Mouse (Mus musculus) midbrain, embryonic 11.5 days (tissue): Measurements from ENCODE around the gene Fosl1. TPM values are rescaled to one million over a fixed set of nuclear protein-coding genes. Genes with fewer than 3 reads are reported as not detected.

Source experiments
- ATAC-seq: fragments of 200-750 bp; cut with Nextera tagmentation; 2 replicates; pipeline ENCODE4 v1.8.0; 2017; ENCODE audit warnings: moderate TSS enrichment, moderate library complexity; ENCODE audit not compliant: low FRiP score
- DNase-seq: peaks from one replicate; pipeline ENCODE4 v3.0.0; 2015; ENCODE audit warnings: low spot score; ENCODE audit errors: missing footprints
- H3K27ac ChIP-seq: fragments of 300-500 bp; sonication (generic); 2 replicates; pipeline ENCODE4 v1.5.1; 2014; ENCODE audit warnings: low read depth, low read length
- H3K27me3 ChIP-seq: fragments of 300-500 bp; sonication (generic); 2 replicates; pipeline ENCODE4 v1.6.1; 2014; ENCODE audit warnings: mild to moderate bottlenecking, low read length, moderate library complexity, mixed read lengths; ENCODE audit not compliant: control insufficient read depth, insufficient read depth
- H3K36me3 ChIP-seq: fragments of 300-500 bp; sonication (generic); 2 replicates; pipeline ENCODE4 v1.6.1; 2014; ENCODE audit warnings: mild to moderate bottlenecking, low read length, moderate library complexity, mixed read lengths; ENCODE audit not compliant: control insufficient read depth, insufficient read depth
- H3K4me1 ChIP-seq: fragments of 300-500 bp; sonication (generic); 2 replicates; pipeline ENCODE4 v1.6.1; 2014; ENCODE audit warnings: low read length; ENCODE audit not compliant: control insufficient read depth, insufficient read depth
- H3K4me2 ChIP-seq: fragments of 300-500 bp; sonication (generic); 2 replicates; pipeline ENCODE4 v1.6.1; 2014; ENCODE audit warnings: mild to moderate bottlenecking, moderate library complexity
- H3K4me3 ChIP-seq: fragments of 300-500 bp; sonication (generic); 2 replicates; pipeline ENCODE4 v1.5.1; 2014; ENCODE audit warnings: low read depth, low read length
- H3K9ac ChIP-seq: fragments of 300-500 bp; sonication (generic); 2 replicates; pipeline ENCODE4 v1.6.1; 2014; ENCODE audit warnings: low read length
- H3K9me3 ChIP-seq: fragments of 300-500 bp; sonication (generic); 2 replicates; pipeline ENCODE4 v1.6.1; 2016; ENCODE audit warnings: low read length; ENCODE audit not compliant: control insufficient read depth
- WGBS: fragments of 180-500 bp; shearing (Covaris S2); extraction: QIAGEN DNeasy Blood & Tissue Kit; methylation state at CpG from one replicate; pipeline ENCODE4 v1.1.7; 2014; 5-methylcytosine and 5-hydroxymethylcytosine counted together
- polyA plus RNA-seq: library from polyadenylated mRNA; unstranded; fragments of >200 nt; fragmentation: Nextera tagmentation; extraction: Ambion mirVana; gene quantifications from 2 replicates; pipeline ENCODE4 v1.2.1, GENCODE M21; 2014

Gene Fosl1
- polyA plus RNA-seq, 1 experiment from 2014 or later = not detected

GRCm38 (mm10) chr19:5410641-5411040, 36.7 kb upstream of the Fosl1 start:
- WGBS = 91% methylated on average over 5 of the region's 5 CpGs
- Histone ChIP-seq H3K27me3 (no peaks in the 10 kb centered on the region), H3K9ac (no peak overlapping the region), H3K4me1 (peaks cover 11% of the 10 kb centered on the region), H3K27ac (no peak overlapping the region), H3K4me3 (no peak overlapping the region), H3K36me3 (no peaks in the 10 kb centered on the region), H3K9me3 (no peaks in the 10 kb centered on the region), H3K4me2 (no peak overlapping the region)
- ATAC-seq = no peak
- no peak for DNase-seq

GRCm38 (mm10) chr19:5411961-5412360, 35.4 kb upstream of the Fosl1 start:
- H3K4me1 ChIP-seq = peaks cover 6% of the 10 kb centered on the region
- H3K27ac ChIP-seq = no peak overlapping the region
- H3K9me3 ChIP-seq = no peaks in the 10 kb centered on the region
- H3K36me3 ChIP-seq = no peaks in the 10 kb centered on the region
- no peak for ATAC-seq
- H3K9ac ChIP-seq = no peak overlapping the region
- H3K4me2 ChIP-seq = no peak overlapping the region
- H3K27me3 ChIP-seq = no peaks in the 10 kb centered on the region
- peak; percentile 82 for DNase-seq
- no peak overlapping the region for H3K4me3 ChIP-seq
- WGBS = 77% methylated on average over 5 of the region's 5 CpGs

- Histone ChIP-seq H3K4me1 (no peaks in the 10 kb centered on the region), H3K9me3 (no peaks in the 10 kb centered on the region), H3K36me3 (no peaks in the 10 kb centered on the region), H3K27me3 (no peaks in the 10 kb centered on the region), H3K4me3 (no peak overlapping the region), H3K27ac (no peak overlapping the region), H3K4me2 (no peak overlapping the region), H3K9ac (no peak overlapping the region)
- no peak for ATAC-seq
- no peak for DNase-seq
- 71% methylated on average over 4 of the region's 4 CpGs for WGBS
Measured at GRCm38 (mm10) chr19:5413840-5414239, 33.5 kb upstream of the Fosl1 start.

GRCm38 (mm10) chr19:5414534-5414957, 32.8 kb upstream of the Fosl1 start:
- Histone ChIP-seq H3K4me3 (no peak overlapping the region), H3K27me3 (no peaks in the 10 kb centered on the region), H3K9ac (no peak overlapping the region), H3K36me3 (no peaks in the 10 kb centered on the region), H3K27ac (no peak overlapping the region), H3K4me1 (no peaks in the 10 kb centered on the region), H3K4me2 (no peak overlapping the region), H3K9me3 (no peaks in the 10 kb centered on the region)
- ATAC-seq (no peak), DNase-seq (peak; percentile 37)
- WGBS = 63% methylated on average over 2 of the region's 2 CpGs

GRCm38 (mm10) chr19:5418750-5419466, 28.4 kb upstream of the Fosl1 start:
- Histone ChIP-seq H3K9ac (no peak overlapping the region), H3K27ac (no peak overlapping the region), H3K9me3 (no peaks in the 10 kb centered on the region), H3K36me3 (0 out of 2 replicates have a peak, but pooled peaks cover 8% of the 10 kb centered on the region), H3K4me3 (no peak overlapping the region), H3K4me2 (no peak overlapping the region), H3K4me1 (peaks cover 10% of the 10 kb centered on the region), H3K27me3 (no peaks in the 10 kb centered on the region)
- WGBS = 94% methylated on average over 8 of the region's 8 CpGs
- ATAC-seq (no peak), DNase-seq (peak; percentile 8)

GRCm38 (mm10) chr19:5419630-5420029, 27.7 kb upstream of the Fosl1 start:
- no peak overlapping the region for H3K9ac ChIP-seq
- no peaks in the 10 kb centered on the region for H3K27me3 ChIP-seq
- no peaks in the 10 kb centered on the region for H3K9me3 ChIP-seq
- no peak overlapping the region for H3K4me2 ChIP-seq
- 0 out of 2 replicates have a peak, but pooled peaks cover 8% of the 10 kb centered on the region for H3K36me3 ChIP-seq
- H3K27ac ChIP-seq = no peak overlapping the region
- H3K4me3 ChIP-seq = no peak overlapping the region
- H3K4me1 ChIP-seq = peaks cover 12% of the 10 kb centered on the region
- no peak for ATAC-seq
- 93% methylated on average over 9 of the region's 9 CpGs for WGBS
- peak; percentile 37 for DNase-seq

- 0 out of 2 replicates have a peak, but pooled peaks cover 8% of the 10 kb centered on the region for H3K36me3 ChIP-seq
- ATAC-seq (no peak), DNase-seq (no peak)
- no peak overlapping the region for H3K27ac ChIP-seq
- H3K9me3 ChIP-seq = no peaks in the 10 kb centered on the region
- no peak overlapping the region for H3K4me2 ChIP-seq
- H3K4me3 ChIP-seq = no peak overlapping the region
- peaks cover 12% of the 10 kb centered on the region for H3K4me1 ChIP-seq
- H3K27me3 ChIP-seq = no peaks in the 10 kb centered on the region
- no peak overlapping the region for H3K9ac ChIP-seq
- 92% methylated on average over 6 of the region's 6 CpGs for WGBS
Measured at GRCm38 (mm10) chr19:5420579-5420978, 26.8 kb upstream of the Fosl1 start.

- no peak overlapping the region for H3K4me2 ChIP-seq
- no peak overlapping the region for H3K9ac ChIP-seq
- no peak overlapping the region for H3K27ac ChIP-seq
- 92% methylated on average over 5 of the region's 5 CpGs for WGBS
- peaks cover 20% of the 10 kb centered on the region for H3K4me1 ChIP-seq
- no peaks in the 10 kb centered on the region for H3K9me3 ChIP-seq
- no peaks in the 10 kb centered on the region for H3K27me3 ChIP-seq
- ATAC-seq (no peak), DNase-seq (no peak)
- 0 out of 2 replicates have a peak, but pooled peaks cover 11% of the 10 kb centered on the region for H3K36me3 ChIP-seq
- H3K4me3 ChIP-seq = no peak overlapping the region
Measured at GRCm38 (mm10) chr19:5421784-5422183, 25.6 kb upstream of the Fosl1 start.

GRCm38 (mm10) chr19:5422267-5422666, 25.1 kb upstream of the Fosl1 start:
- Histone ChIP-seq H3K4me3 (no peak overlapping the region), H3K27me3 (no peaks in the 10 kb centered on the region), H3K9ac (no peak overlapping the region), H3K27ac (no peak overlapping the region), H3K4me1 (peaks cover 20% of the 10 kb centered on the region), H3K36me3 (0 out of 2 replicates have a peak, but pooled peaks cover 13% of the 10 kb centered on the region), H3K9me3 (no peaks in the 10 kb centered on the region), H3K4me2 (no peak overlapping the region)
- DNase-seq (peak; percentile 66), ATAC-seq (no peak)
- WGBS = 85% methylated on average over 10 of the region's 10 CpGs
